Mouse (Mus musculus): Measurements from ENCODE around the gene Gmpr. TPM values are rescaled to one million over a fixed set of nuclear protein-coding genes. Genes with fewer than 3 reads are reported as not detected.

Gene Gmpr
- total and polyA plus RNA-seq, 3 experiments = 139 to 171 (median 158) TPM

- H3K36me3 ChIP-seq (ENCODE audit: control insufficient read depth, insufficient read depth, low read length) = peaks cover 7% of the 10 kb centered on the region
- DNase-seq = no peak
- intact Hi-C loops (cut with DNase I) = no loop called here
- H3K79me2 ChIP-seq (replicated peaks; ENCODE audit: control insufficient read depth, insufficient read depth, low read length) = no peaks in the 10 kb centered on the region
- H3K4me1 ChIP-seq (ENCODE audit: control insufficient read depth, insufficient read depth, low read length) = peaks cover 6% of the 10 kb centered on the region
- H3K9ac ChIP-seq (ENCODE audit: low read depth, low read length) = no peak overlapping the region
- TF ChIP-seq POLR2A (IDR thresholded peaks at IDR 0.05; ENCODE audit: insufficient read depth, low read depth, low read length) = no peak
- TF ChIP-seq CTCF (IDR thresholded peaks at IDR 0.05) = no peak
- TF ChIP-seq EP300 (IDR thresholded peaks at IDR 0.05; ENCODE audit: insufficient read depth, low read depth, low read length) = no peak
- no peak overlapping the region for H3K27ac ChIP-seq
- H3K4me3 ChIP-seq = no peak overlapping the region
- WGBS = 78% methylated on average over 4 of the region's 4 CpGs
- H3K27me3 ChIP-seq (ENCODE audit: control insufficient read depth, insufficient read depth, low read length) = no peaks in the 10 kb centered on the region
Measured at GRCm38 (mm10) chr13:45564946-45565345, 57.7 kb downstream of the Gmpr start.

GRCm38 (mm10) chr13:45569932-45570331 lies 62.7 kb downstream of the Gmpr start:
- peak in 1 of 2 experiments; percentile 25 for DNase-seq
- TF ChIP-seq POLR2A (IDR thresholded peaks at IDR 0.05; ENCODE audit: insufficient read depth, low read depth, low read length) (no peak), EP300 (IDR thresholded peaks at IDR 0.05; ENCODE audit: insufficient read depth, low read depth, low read length) (no peak), CTCF (IDR thresholded peaks at IDR 0.05) (no peak)
- no peaks in the 10 kb centered on the region for H3K36me3 ChIP-seq (ENCODE audit: control insufficient read depth, insufficient read depth, low read length)
- no peak overlapping the region for H3K9ac ChIP-seq (ENCODE audit: low read depth, low read length)
- H3K79me2 ChIP-seq (replicated peaks; ENCODE audit: control insufficient read depth, insufficient read depth, low read length) = no peaks in the 10 kb centered on the region
- H3K27me3 ChIP-seq (ENCODE audit: control insufficient read depth, insufficient read depth, low read length) = no peaks in the 10 kb centered on the region
- peaks cover 3% of the 10 kb centered on the region for H3K4me1 ChIP-seq (ENCODE audit: control insufficient read depth, insufficient read depth, low read length)
- intact Hi-C loops (cut with DNase I) = loop anchor here (2.0 to 5.0 kb wide), 2 partner anchors 31 to 592 kb away; no protein-coding TSS in a partner anchor
- H3K4me3 ChIP-seq = no peak overlapping the region
- H3K27ac ChIP-seq = no peak overlapping the region
- 32% methylated on average over 7 of the region's 7 CpGs for WGBS

GRCm38 (mm10) chr13:45571795-45572262 lies 64.6 kb downstream of the Gmpr start:
- Histone ChIP-seq H3K27ac (no peak overlapping the region), H3K27me3 (ENCODE audit: control insufficient read depth, insufficient read depth, low read length) (no peaks in the 10 kb centered on the region), H3K79me2 (replicated peaks; ENCODE audit: control insufficient read depth, insufficient read depth, low read length) (no peaks in the 10 kb centered on the region), H3K36me3 (ENCODE audit: control insufficient read depth, insufficient read depth, low read length) (no peaks in the 10 kb centered on the region), H3K4me3 (no peak overlapping the region), H3K9ac (ENCODE audit: low read depth, low read length) (no peak overlapping the region), H3K4me1 (ENCODE audit: control insufficient read depth, insufficient read depth, low read length) (peaks cover 9% of the 10 kb centered on the region)
- intact Hi-C loops (cut with DNase I) = loop anchor here (2.0 to 5.0 kb wide), 4 partner anchors 33 to 590 kb away; partner anchors contain the start of gene Atxn1
- DNase-seq = peak; percentile 63 to 82
- 5% methylated on average over 6 of the region's 6 CpGs for WGBS
- TF ChIP-seq POLR2A (IDR thresholded peaks at IDR 0.05; ENCODE audit: insufficient read depth, low read depth, low read length) (no peak), EP300 (IDR thresholded peaks at IDR 0.05; ENCODE audit: insufficient read depth, low read depth, low read length) (0 out of 2 replicates have a peak, but pooled peaks have one; percentile 39), CTCF (IDR thresholded peaks at IDR 0.05) (no peak; the same call in 1 of the 2 replicates)

- H3K36me3 ChIP-seq (ENCODE audit: control insufficient read depth, insufficient read depth, low read length) = no peaks in the 10 kb centered on the region
- no peaks in the 10 kb centered on the region for H3K27me3 ChIP-seq (ENCODE audit: control insufficient read depth, insufficient read depth, low read length)
- WGBS = 9% methylated on average over 4 of the region's 4 CpGs
- peak; percentile 45 to 74 for DNase-seq
- intact Hi-C loops (cut with DNase I) = loop anchor here (2.0 to 5.0 kb wide), 3 partner anchors 64 to 590 kb away; partner anchors contain the start of gene Atxn1
- H3K27ac ChIP-seq = no peak overlapping the region
- H3K4me3 ChIP-seq = no peak overlapping the region
- no peak overlapping the region for H3K9ac ChIP-seq (ENCODE audit: low read depth, low read length)
- TF ChIP-seq EP300 (IDR thresholded peaks at IDR 0.05; ENCODE audit: insufficient read depth, low read depth, low read length) (0 out of 2 replicates have a peak, but pooled peaks have one; percentile 24), POLR2A (IDR thresholded peaks at IDR 0.05; ENCODE audit: insufficient read depth, low read depth, low read length) (no peak)
- no peaks in the 10 kb centered on the region for H3K79me2 ChIP-seq (replicated peaks; ENCODE audit: control insufficient read depth, insufficient read depth, low read length)
- peaks cover 16% of the 10 kb centered on the region for H3K4me1 ChIP-seq (ENCODE audit: control insufficient read depth, insufficient read depth, low read length)
Measured at GRCm38 (mm10) chr13:45572768-45573167, 65.5 kb downstream of the Gmpr start.

GRCm38 (mm10) chr13:45576185-45576584 lies 68.9 kb downstream of the Gmpr start:
- intact Hi-C loops (cut with DNase I) = loop anchor here (2.0 kb wide), 1 partner anchor 105 kb away; no protein-coding TSS in a partner anchor
- Histone ChIP-seq H3K27me3 (ENCODE audit: control insufficient read depth, insufficient read depth, low read length) (no peaks in the 10 kb centered on the region), H3K27ac (peak overlapping the region; percentile 86), H3K36me3 (ENCODE audit: control insufficient read depth, insufficient read depth, low read length) (no peaks in the 10 kb centered on the region), H3K4me1 (ENCODE audit: control insufficient read depth, insufficient read depth, low read length) (peaks cover 16% of the 10 kb centered on the region), H3K79me2 (replicated peaks; ENCODE audit: control insufficient read depth, insufficient read depth, low read length) (no peaks in the 10 kb centered on the region), H3K9ac (ENCODE audit: low read depth, low read length) (peak overlapping the region; percentile 14; the same call in 1 of the 2 replicates), H3K4me3 (peak overlapping the region; percentile 32)
- WGBS = 16% methylated on average over 4 of the region's 4 CpGs
- peak; percentile 85 to 89 for DNase-seq
- no peak for TF ChIP-seq CTCF (IDR thresholded peaks at IDR 0.05)
- peak; percentile 94 for TF ChIP-seq EP300 (IDR thresholded peaks at IDR 0.05; ENCODE audit: insufficient read depth, low read depth, low read length)
- 0 out of 2 replicates have a peak, but pooled peaks have one; percentile 34 for TF ChIP-seq POLR2A (IDR thresholded peaks at IDR 0.05; ENCODE audit: insufficient read depth, low read depth, low read length)

GRCm38 (mm10) chr13:45577366-45577765 lies 70.1 kb downstream of the Gmpr start:
- peak overlapping the region; percentile 16 for H3K27ac ChIP-seq
- H3K4me3 ChIP-seq = no peak overlapping the region
- no peaks in the 10 kb centered on the region for H3K27me3 ChIP-seq (ENCODE audit: control insufficient read depth, insufficient read depth, low read length)
- DNase-seq = no peak
- no peak overlapping the region for H3K9ac ChIP-seq (ENCODE audit: low read depth, low read length)
- intact Hi-C loops (cut with DNase I) = loop anchor here (2.0 kb wide), 1 partner anchor 103 kb away; no protein-coding TSS in a partner anchor
- peaks cover 16% of the 10 kb centered on the region for H3K4me1 ChIP-seq (ENCODE audit: control insufficient read depth, insufficient read depth, low read length)
- H3K36me3 ChIP-seq (ENCODE audit: control insufficient read depth, insufficient read depth, low read length) = no peaks in the 10 kb centered on the region
- 35% methylated on average over 5 of the region's 5 CpGs for WGBS
- H3K79me2 ChIP-seq (replicated peaks; ENCODE audit: control insufficient read depth, insufficient read depth, low read length) = no peaks in the 10 kb centered on the region
- no peak for TF ChIP-seq EP300 (IDR thresholded peaks at IDR 0.05; ENCODE audit: insufficient read depth, low read depth, low read length)
- no peak for TF ChIP-seq CTCF (IDR thresholded peaks at IDR 0.05)
- no peak for TF ChIP-seq POLR2A (IDR thresholded peaks at IDR 0.05; ENCODE audit: insufficient read depth, low read depth, low read length)

Data from heart, adult 2 months (tissue).